Mouse (Mus musculus): ENCODE data around the gene Dicer1. TPM values are rescaled to one million over a fixed set of nuclear protein-coding genes. Genes with fewer than 3 reads are reported as not detected.

The Dicer1 gene
- polyA plus RNA-seq, 1 experiment = 5.1 TPM

- Histone ChIP-seq H3K79me2 (ENCODE audit: control insufficient read depth, insufficient read depth) (no peaks in the 10 kb centered on the region), H3K4me3 (no peak overlapping the region), H3ac (ENCODE audit: control insufficient read depth, insufficient read length) (no peak overlapping the region), H3K27me3 (ENCODE audit: control insufficient read depth, insufficient read depth, insufficient read length) (peaks cover 2% of the 10 kb centered on the region), H3K4me2 (ENCODE audit: low read depth) (no peak overlapping the region), H3K36me3 (ENCODE audit: control insufficient read depth, insufficient read depth) (no peaks in the 10 kb centered on the region)
- no peak for TF ChIP-seq TCF12 (IDR thresholded peaks at IDR 0.05; ENCODE audit: insufficient read depth, poor library complexity, severe bottlenecking)
- TF ChIP-seq MYOD1 (IDR thresholded peaks at IDR 0.05; ENCODE audit: control insufficient read depth in 1 of 3, insufficient read length in 2 of 3, low read depth in 2 of 3) = no peak
- no peak for TF ChIP-seq USF1 (IDR thresholded peaks at IDR 0.05; ENCODE audit: low read depth)
- TF ChIP-seq SRF (IDR thresholded peaks at IDR 0.05; ENCODE audit: control insufficient read depth, insufficient read length, low read depth) = no peak
- TF ChIP-seq MAX (IDR thresholded peaks at IDR 0.05; ENCODE audit: low read depth) = no peak
Measured at GRCm38 (mm10) chr12:104679121-104679818, 72.5 kb downstream of the Dicer1 start.

GRCm38 (mm10) chr12:104678462-104678861 is 73.3 kb downstream of the Dicer1 start:
- no peak overlapping the region for H3K4me2 ChIP-seq (ENCODE audit: low read depth)
- TF ChIP-seq SRF (IDR thresholded peaks at IDR 0.05; ENCODE audit: control insufficient read depth, insufficient read length, low read depth) (no peak), POLR2AphosphoS2 (IDR thresholded peaks at IDR 0.05; ENCODE audit: insufficient read length, low read depth) (no peak), CEBPB (IDR thresholded peaks at IDR 0.05; ENCODE audit: insufficient read depth, poor library complexity, severe bottlenecking) (no peak), E2F4 (IDR thresholded peaks at IDR 0.05; ENCODE audit: insufficient read depth) (no peak), MAX (IDR thresholded peaks at IDR 0.05; ENCODE audit: low read depth) (no peak), POLR2A (IDR thresholded peaks at IDR 0.05; ENCODE audit: insufficient read length, low read depth) (no peak), MYOD1 (IDR thresholded peaks at IDR 0.05; ENCODE audit: control insufficient read depth in 1 of 3, insufficient read length in 2 of 3, low read depth in 2 of 3) (no peak), USF1 (IDR thresholded peaks at IDR 0.05; ENCODE audit: low read depth) (no peak), MYOG (IDR thresholded peaks at IDR 0.05; ENCODE audit: control insufficient read depth in 1 of 3, insufficient read depth in 1 of 3, insufficient read length in 2 of 3, low read depth in 2 of 3) (no peak), TCF12 (IDR thresholded peaks at IDR 0.05; ENCODE audit: insufficient read depth, poor library complexity, severe bottlenecking) (no peak), REST (IDR thresholded peaks at IDR 0.05; ENCODE audit: insufficient read depth, insufficient read length) (no peak), TCF3 (IDR thresholded peaks at IDR 0.05; ENCODE audit: insufficient read length, low read depth) (no peak)
- H3ac ChIP-seq (ENCODE audit: control insufficient read depth, insufficient read length) = no peak overlapping the region
- no peaks in the 10 kb centered on the region for H3K79me2 ChIP-seq (ENCODE audit: control insufficient read depth, insufficient read depth)
- H3K4me3 ChIP-seq = no peak overlapping the region
- H3K36me3 ChIP-seq (ENCODE audit: control insufficient read depth, insufficient read depth) = no peaks in the 10 kb centered on the region
- H3K27me3 ChIP-seq (ENCODE audit: control insufficient read depth, insufficient read depth, insufficient read length) = peaks cover 10% of the 10 kb centered on the region

- Histone ChIP-seq H3K27me3 (ENCODE audit: control insufficient read depth, insufficient read depth, insufficient read length) (peaks cover 15% of the 10 kb centered on the region), H3K79me2 (ENCODE audit: control insufficient read depth, insufficient read depth) (no peaks in the 10 kb centered on the region), H3K36me3 (ENCODE audit: control insufficient read depth, insufficient read depth) (no peaks in the 10 kb centered on the region), H3ac (ENCODE audit: control insufficient read depth, insufficient read length) (no peak overlapping the region), H3K4me2 (ENCODE audit: low read depth) (no peak overlapping the region), H3K4me3 (no peak overlapping the region)
- no peak for TF ChIP-seq MYOD1 (IDR thresholded peaks at IDR 0.05; ENCODE audit: control insufficient read depth in 1 of 3, insufficient read length in 2 of 3, low read depth in 2 of 3)
- no peak for TF ChIP-seq TCF12 (IDR thresholded peaks at IDR 0.05; ENCODE audit: insufficient read depth, poor library complexity, severe bottlenecking)
- TF ChIP-seq POLR2A (IDR thresholded peaks at IDR 0.05; ENCODE audit: insufficient read length, low read depth) = no peak
- no peak for TF ChIP-seq SRF (IDR thresholded peaks at IDR 0.05; ENCODE audit: control insufficient read depth, insufficient read length, low read depth)
- no peak for TF ChIP-seq E2F4 (IDR thresholded peaks at IDR 0.05; ENCODE audit: insufficient read depth)
- no peak for TF ChIP-seq MAX (IDR thresholded peaks at IDR 0.05; ENCODE audit: low read depth)
- TF ChIP-seq USF1 (IDR thresholded peaks at IDR 0.05; ENCODE audit: low read depth) = no peak
- TF ChIP-seq POLR2AphosphoS2 (IDR thresholded peaks at IDR 0.05; ENCODE audit: insufficient read length, low read depth) = no peak
- no peak for TF ChIP-seq CEBPB (IDR thresholded peaks at IDR 0.05; ENCODE audit: insufficient read depth, poor library complexity, severe bottlenecking)
- TF ChIP-seq REST (IDR thresholded peaks at IDR 0.05; ENCODE audit: insufficient read depth, insufficient read length) = no peak
- no peak for TF ChIP-seq TCF3 (IDR thresholded peaks at IDR 0.05; ENCODE audit: insufficient read length, low read depth)
- no peak for TF ChIP-seq MYOG (IDR thresholded peaks at IDR 0.05; ENCODE audit: control insufficient read depth in 1 of 3, insufficient read depth in 1 of 3, insufficient read length in 2 of 3, low read depth in 2 of 3)
Measured at GRCm38 (mm10) chr12:104677371-104677924, 74.3 kb downstream of the Dicer1 start.

DNA sequence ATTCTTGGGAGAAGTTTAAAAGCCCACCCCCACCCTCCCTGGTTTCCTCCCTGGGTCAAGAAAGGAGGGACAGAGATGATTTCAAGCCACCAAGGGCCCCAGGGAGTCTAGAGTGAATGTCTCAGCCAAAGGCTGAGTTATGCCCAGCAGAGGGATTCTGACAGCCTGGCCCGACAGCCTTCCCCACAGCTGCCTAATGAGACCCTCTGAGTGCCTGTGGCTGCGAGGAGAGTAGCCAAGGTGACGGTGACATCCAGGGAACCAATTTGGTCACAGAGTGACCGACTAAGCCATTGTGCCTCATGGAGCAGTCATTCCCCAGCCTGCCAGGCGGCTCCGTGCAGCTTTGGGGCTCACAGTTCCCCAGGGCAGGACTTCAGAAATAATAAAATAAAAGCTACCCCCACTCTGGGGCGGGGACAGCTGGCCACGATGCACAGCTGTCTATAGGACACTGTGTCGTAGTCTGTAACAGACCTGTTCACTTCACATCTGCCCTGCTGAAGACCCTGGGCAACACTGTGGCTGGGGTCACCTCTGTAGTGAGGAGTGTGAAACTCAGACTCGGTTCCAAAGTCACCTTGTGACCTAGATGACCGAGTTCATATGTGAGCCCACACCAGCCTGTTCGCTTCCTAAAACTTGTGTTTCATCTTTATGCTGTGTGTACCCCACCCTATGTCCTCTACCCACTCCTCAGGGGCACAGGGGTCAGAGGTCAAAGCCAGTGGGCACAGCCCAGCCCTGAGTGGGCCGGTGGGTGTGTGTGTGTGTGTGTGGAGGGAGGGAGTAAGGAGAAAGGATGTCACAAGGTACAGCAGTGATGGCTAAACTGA is 75.0 kb downstream of the Dicer1 start:
- Histone ChIP-seq H3K79me2 (ENCODE audit: control insufficient read depth, insufficient read depth) (no peaks in the 10 kb centered on the region), H3ac (ENCODE audit: control insufficient read depth, insufficient read length) (no peak overlapping the region), H3K36me3 (ENCODE audit: control insufficient read depth, insufficient read depth) (no peaks in the 10 kb centered on the region), H3K4me3 (no peak overlapping the region), H3K27me3 (ENCODE audit: control insufficient read depth, insufficient read depth, insufficient read length) (peaks cover 22% of the 10 kb centered on the region), H3K4me2 (ENCODE audit: low read depth) (no peak overlapping the region)
- TF ChIP-seq POLR2A (IDR thresholded peaks at IDR 0.05; ENCODE audit: insufficient read length, low read depth) = no peak
- TF ChIP-seq E2F4 (IDR thresholded peaks at IDR 0.05; ENCODE audit: insufficient read depth) = no peak
- TF ChIP-seq POLR2AphosphoS2 (IDR thresholded peaks at IDR 0.05; ENCODE audit: insufficient read length, low read depth) = no peak
- no peak for TF ChIP-seq MYOD1 (IDR thresholded peaks at IDR 0.05; ENCODE audit: control insufficient read depth in 1 of 3, insufficient read length in 2 of 3, low read depth in 2 of 3)
- no peak for TF ChIP-seq TCF3 (IDR thresholded peaks at IDR 0.05; ENCODE audit: insufficient read length, low read depth)
- TF ChIP-seq TCF12 (IDR thresholded peaks at IDR 0.05; ENCODE audit: insufficient read depth, poor library complexity, severe bottlenecking) = no peak
